In genomic region chr11:72420460-72421122, GRCm38 (mm10) we compare ENCODE assay signal across 33 mouse cellular contexts. TPM values are rescaled to one million over a fixed set of nuclear protein-coding genes. Genes with fewer than 3 reads are reported as not detected.
DNase-seq lines count a peak whose midpoint lies in the region; TF ChIP-seq lines count a peak whose summit lies in the region.
"Had no signal": no experiment of that assay in that cellular context is flagged by ENCODE, and none has a peak within 500 bp of the region (broad histone marks: within the 10 kb centered on the region; RNA-seq: fewer than 3 reads in every experiment).

No protein-coding gene starts in this region.

- no peak for TF ChIP-seq POLR2A in ES-Bruce4 (IDR thresholded peaks at IDR 0.05; ENCODE audit: insufficient read depth, low read length)

- H3K4me3 ChIP-seq in layer of hippocampus, adult 2 months, result no peak overlapping the region
- no peak overlapping the region for H3K4me3 ChIP-seq in ES-Bruce4 (ENCODE audit: low read depth, low read length)
- H3K4me3 ChIP-seq: embryonic facial prominence, embryonic 12.5 days; embryonic facial prominence, embryonic 15.5 days; hindbrain, embryonic 10.5 days; hindbrain, embryonic 13.5 days; intestine, embryonic 15.5 days had no signal

- intact Hi-C loops in heart, postnatal 25 days (cut with DNase I), result no loop called here

- H3K27me3 ChIP-seq in ES-Bruce4 (ENCODE audit: control insufficient read depth, insufficient read depth, low read length, poor library complexity, severe bottlenecking), result no peaks in the 10 kb centered on the region
- H3K27me3 ChIP-seq: embryonic facial prominence, embryonic 12.5 days; embryonic facial prominence, embryonic 15.5 days; hindbrain, embryonic 13.5 days; intestine, embryonic 15.5 days had no signal

- H3K27ac ChIP-seq in layer of hippocampus, adult 2 months, result no peak overlapping the region
- peak overlapping the region; percentile 53; the same call in 1 of the 2 replicates for H3K27ac ChIP-seq in ES-Bruce4 (ENCODE audit: insufficient read depth, low read length)
- H3K27ac ChIP-seq: embryonic facial prominence, embryonic 12.5 days; embryonic facial prominence, embryonic 15.5 days; hindbrain, embryonic 10.5 days; hindbrain, embryonic 13.5 days; intestine, embryonic 15.5 days had no signal

- H3K9ac ChIP-seq in ES-Bruce4 (ENCODE audit: low read depth, poor library complexity, severe bottlenecking), result no peak overlapping the region
- H3K9ac ChIP-seq: embryonic facial prominence, embryonic 12.5 days; embryonic facial prominence, embryonic 15.5 days; forebrain, postnatal 0 days; hindbrain, embryonic 13.5 days; intestine, embryonic 15.5 days had no signal

- TF ChIP-seq CTCF in layer of hippocampus, adult 2 months (conservative IDR thresholded peaks at IDR 0.05), result no peak
- no peak for TF ChIP-seq CTCF in ES-Bruce4 (IDR thresholded peaks at IDR 0.05; ENCODE audit: low read depth, low read length)

- DNase-seq in layer of hippocampus, adult 2 months (ENCODE audit: low spot score in 2 of 2), result peak; percentile 44 to 51
- no peak for DNase-seq in layer of hippocampus, postnatal 25 days (ENCODE audit: extremely low spot score in 1 of 2, low spot score in 1 of 2)
- DNase-seq in ES-CJ7 (ENCODE audit: low read depth, low spot score) (peak; percentile 97), WW6 (ENCODE audit: low read depth, low spot score) (peak; percentile 80)
- no peak for DNase-seq in heart, postnatal 25 days (ENCODE audit: low spot score)
- no peak for DNase-seq in left cerebral cortex, adult 18-20 months (ENCODE audit: low spot score in 2 of 2)
- DNase-seq in frontal cortex, adult 2 months (ENCODE audit: extremely low spot score in 1 of 2, low spot score in 1 of 2), result no peak
- DNase-seq: adrenal gland, adult 8-10 months; adrenal gland, postnatal 36 days; cerebellum, adult 11 months; cerebellum, adult 2 months; cerebellum, adult 9-11 months; cerebellum, postnatal 25 days; forebrain, postnatal 0 days; gastrocnemius, postnatal 14 days; heart, adult 11 months; heart, postnatal 36 days had no signal

- no peaks in the 10 kb centered on the region for H3K36me3 ChIP-seq in ES-Bruce4 (ENCODE audit: control insufficient read depth, insufficient read depth, low read length, poor library complexity, severe bottlenecking)
- H3K36me3 ChIP-seq: embryonic facial prominence, embryonic 12.5 days; embryonic facial prominence, embryonic 15.5 days; hindbrain, embryonic 10.5 days; hindbrain, embryonic 13.5 days; intestine, embryonic 15.5 days had no signal

- H3K9me3 ChIP-seq in ES-Bruce4 (replicated peaks; ENCODE audit: control insufficient read depth, insufficient read depth, low read length, poor library complexity, severe bottlenecking), result no peaks in the 10 kb centered on the region
- H3K9me3 ChIP-seq: embryonic facial prominence, embryonic 12.5 days; embryonic facial prominence, embryonic 15.5 days; hindbrain, embryonic 13.5 days; intestine, embryonic 15.5 days had no signal

- 0 out of 2 replicates have a peak, but pooled peaks have one; percentile 42 for TF ChIP-seq EP300 in ES-Bruce4 (IDR thresholded peaks at IDR 0.05; ENCODE audit: insufficient read depth, low read depth, low read length)

- H3K4me1 ChIP-seq in ES-Bruce4 (ENCODE audit: control insufficient read depth, insufficient read depth, low read length), result no peaks in the 10 kb centered on the region
- H3K4me1 ChIP-seq: embryonic facial prominence, embryonic 15.5 days had no signal

RNA-seq across cellular contexts. Expression of gene Smtnl2, which starts 9.1 kb away (rescaled TPM):
- total RNA-seq in layer of hippocampus, adult 2 months (2021), result 1 to 10 TPM; 2.2 to 3.8 TPM
- total RNA-seq in layer of hippocampus, postnatal 25 days (2021), result 1 to 10 TPM; 2.0 to 3.0 TPM
- 19.7 and 24.3 TPM in 2 replicates for polyA plus RNA-seq in ES-Bruce4 (2011; ENCODE audit: insufficient read depth, insufficient read length, low read depth, missing spikeins)
- 10 to 100 TPM; 19.0 to 21.6 TPM for total RNA-seq in heart, postnatal 25 days (2021)
- 1 to 10 TPM in 1 of 2 experiments, under 1 TPM in 1; 0.61 to 1.3 TPM for total RNA-seq in left cerebral cortex, adult 18-20 months (2021)
- polyA plus RNA-seq in frontal cortex, adult 2 months (2012; rRNA removed), result 2.8 and 3.2 TPM in 2 replicates

RNA-seq across cellular contexts. Expression of gene Ggt6, which starts 14.7 kb away (rescaled TPM):
- total RNA-seq in layer of hippocampus, adult 2 months (2021), result not detected
- under 1 TPM in 1 of 2 experiments, not detected in 1; 0.20 TPM for total RNA-seq in layer of hippocampus, postnatal 25 days (2021)
- polyA plus RNA-seq in ES-Bruce4 (2011; ENCODE audit: insufficient read depth, insufficient read length, low read depth, missing spikeins), result not detected in 2 replicates
- under 1 TPM in 1 of 2 experiments, not detected in 1; 0.31 TPM for total RNA-seq in heart, postnatal 25 days (2021)
- total RNA-seq in left cerebral cortex, adult 18-20 months (2021), result under 1 TPM in 1 of 2 experiments, not detected in 1; 0.23 TPM
- polyA plus RNA-seq in frontal cortex, adult 2 months (2012; rRNA removed), result 0.15 and 0.22 TPM in 2 replicates
- total RNA-seq: common myeloid progenitor, adult 5-6 weeks; forebrain, postnatal 0 days; heart, postnatal 36 days; MEL had no signal
- polyA plus RNA-seq: C2C12; CD4-positive, CD25-positive, alpha-beta regulatory T cell, adult 4 months; forebrain, embryonic 11.5 days; forebrain, embryonic 14.5 days; forebrain, postnatal 0 days; heart, embryonic 11.5 days; heart, embryonic 14.5 days; heart, postnatal 0 days; hindbrain, embryonic 10.5 days; hindbrain, embryonic 13.5 days; hindbrain, embryonic 16.5 days had no signal

RNA-seq across cellular contexts. Expression of gene Mybbp1a, which starts 20.6 kb away (rescaled TPM):
- 10 to 100 TPM; 55.7 to 56.2 TPM for total RNA-seq in layer of hippocampus, adult 2 months (2021)
- 10 to 100 TPM; 48.3 to 54.0 TPM for total RNA-seq in layer of hippocampus, postnatal 25 days (2021)
- polyA plus RNA-seq in ES-Bruce4 (2011; ENCODE audit: insufficient read depth, insufficient read length, low read depth, missing spikeins), result 296 and 298 TPM in 2 replicates
- 10 to 100 TPM; 40.9 to 42.8 TPM for total RNA-seq in heart, postnatal 25 days (2021)
- 10 to 100 TPM; 53.3 to 53.6 TPM for total RNA-seq in left cerebral cortex, adult 18-20 months (2021)
- 55.3 and 61.4 TPM in 2 replicates for polyA plus RNA-seq in frontal cortex, adult 2 months (2012; rRNA removed)

RNA-seq across cellular contexts. Expression of gene Tekt1, which starts 58.3 kb away (rescaled TPM):
- 1 to 10 TPM; 2.0 to 3.3 TPM for total RNA-seq in layer of hippocampus, adult 2 months (2021)
- 1 to 10 TPM; 2.7 to 3.1 TPM for total RNA-seq in layer of hippocampus, postnatal 25 days (2021)
- polyA plus RNA-seq in ES-Bruce4 (2011; ENCODE audit: insufficient read depth, insufficient read length, low read depth, missing spikeins), result 0.64 and 0.87 TPM in 2 replicates
- not detected for total RNA-seq in heart, postnatal 25 days (2021)
- 1 to 10 TPM; 2.4 to 3.1 TPM for total RNA-seq in left cerebral cortex, adult 18-20 months (2021)
- polyA plus RNA-seq in frontal cortex, adult 2 months (2012; rRNA removed), result 1.9 and 2.1 TPM in 2 replicates
- total RNA-seq: heart, postnatal 36 days; MEL had no signal
- polyA plus RNA-seq: C2C12; CD4-positive, CD25-positive, alpha-beta regulatory T cell, adult 4 months had no signal

Comparison
In these comparisons a context has a peak if more than half of its experiments do, and no peak if none do; other contexts are left out.
1. DNase-seq: peak in layer of hippocampus, adult 2 months (2 of 2), ES-CJ7 (single experiment) and WW6 (single experiment); none in layer of hippocampus, postnatal 25 days (0 of 2), heart, postnatal 25 days (single experiment), left cerebral cortex, adult 18-20 months (0 of 2) and frontal cortex, adult 2 months (0 of 2).
2. RNA of gene Smtnl2, which starts 9.1 kb away (total RNA-seq): 19.0 to 21.6 TPM in heart, postnatal 25 days; 2.2 to 3.8 TPM in layer of hippocampus, adult 2 months, 2.0 to 3.0 TPM in layer of hippocampus, postnatal 25 days and 0.61 to 1.3 TPM in left cerebral cortex, adult 18-20 months; every median in the first group is over 4 times any median in the second.